Mouse (Mus musculus) MEL (cell line): Measurements from ENCODE around the gene Card10. TPM values are rescaled to one million over a fixed set of nuclear protein-coding genes. Genes with fewer than 3 reads are reported as not detected.
A peak's percentile ranks its signal among the peaks of the same experiment; 100 is the strongest.

Source experiments
- DNase-seq: peaks from one replicate; pipeline ENCODE4 v3.0.0; 2011; ENCODE audit warnings: low read depth, low spot score
- H3K27ac ChIP-seq: 2 replicates; pipeline ENCODE4 v1.5.1; 2012; ENCODE audit warnings: low read depth, mild to moderate bottlenecking, control low read depth, low read length, moderate library complexity; ENCODE audit not compliant: control insufficient read depth
- H3K27me3 ChIP-seq, 2 experiments: fragments of 150-350 bp in 1 of 2; sonication (generic) in 1 of 2; 2 replicates each; pipeline ENCODE4 v1.6.1; 2012; ENCODE audit warnings: low read length in 2 of 2, mild to moderate bottlenecking in 2 of 2, improper control_type of control experiment in 1 of 2, moderate library complexity in 1 of 2; ENCODE audit not compliant: insufficient read depth in 2 of 2, control insufficient read depth in 1 of 2
- H3K36me3 ChIP-seq, 2 experiments: 2 replicates each; pipeline ENCODE4 v1.6.1; 2012 to 2014; ENCODE audit warnings: low read length in 2 of 2, improper control_type of control experiment in 1 of 2, inconsistent platforms in 1 of 2, mild to moderate bottlenecking in 1 of 2; ENCODE audit not compliant: insufficient read depth in 2 of 2, control insufficient read depth in 1 of 2
- H3K4me1 ChIP-seq, 2 experiments: fragments of 150-350 bp in 1 of 2; sonication (generic) in 1 of 2; 2 replicates each; pipeline ENCODE4 v1.6.1; 2012; ENCODE audit warnings: low read length in 2 of 2, improper control_type of control experiment in 1 of 2, mild to moderate bottlenecking in 1 of 2; ENCODE audit not compliant: insufficient read depth in 2 of 2, control insufficient read depth in 1 of 2
- H3K4me3 ChIP-seq, 2 experiments: fragments of 150-350 bp in 1 of 2; sonication (generic) in 1 of 2; 2 replicates each; pipeline ENCODE4 v1.5.1; 2012; ENCODE audit warnings: low read depth in 2 of 2, low read length in 2 of 2, mild to moderate bottlenecking in 2 of 2, moderate library complexity in 2 of 2, control low read depth in 1 of 2, improper control_type of control experiment in 1 of 2; ENCODE audit not compliant: control insufficient read depth in 1 of 2, insufficient read depth in 1 of 2
- H3K79me2 ChIP-seq: 2 replicates; pipeline ENCODE4 v1.6.1; 2012; ENCODE audit warnings: mild to moderate bottlenecking, low read length, moderate library complexity; ENCODE audit not compliant: control insufficient read depth, poor library complexity, insufficient read depth
- H3K9ac ChIP-seq: 2 replicates; pipeline ENCODE4 v1.6.1; 2012; ENCODE audit warnings: low read depth, mild to moderate bottlenecking, control low read depth, low read length, moderate library complexity; ENCODE audit not compliant: control insufficient read depth, poor library complexity, severe bottlenecking
- H3K9me3 ChIP-seq: fragments of 150-350 bp; sonication (generic); replicated peaks from 2 replicates; pipeline ENCODE4 v1.6.1; 2012; ENCODE audit warnings: mild to moderate bottlenecking, low read length, improper control_type of control experiment, moderate library complexity; ENCODE audit not compliant: insufficient read depth
- BHLHE40 ChIP-seq: IDR thresholded peaks from 2 replicates; pipeline ENCODE4 v1.6.1; 2012; ENCODE audit warnings: low read depth, mild to moderate bottlenecking, inconsistent platforms, low read length, improper control_type of control experiment, borderline replicate concordance
- CTCF ChIP-seq, 3 experiments: IDR thresholded peaks in 2 of 3; conservative IDR thresholded peaks in 1 of 3; 2 replicates each; pipeline ENCODE4 v1.5.1; 2011 to 2012; ENCODE audit warnings: low read length in 3 of 3, low read depth in 2 of 3, mild to moderate bottlenecking in 2 of 3, improper control_type of control experiment in 1 of 3, inconsistent platforms in 1 of 3, mixed read lengths in 1 of 3, moderate library complexity in 1 of 3; ENCODE audit not compliant: control insufficient read depth in 1 of 3, insufficient read depth in 1 of 3, poor library complexity in 1 of 3, severe bottlenecking in 1 of 3
- ELF1 ChIP-seq: IDR thresholded peaks from 2 replicates; pipeline ENCODE4 v1.6.1; 2014; ENCODE audit warnings: low read depth, mild to moderate bottlenecking, inconsistent platforms, low read length, improper control_type of control experiment, moderate library complexity
- EP300 ChIP-seq, 2 experiments: IDR thresholded peaks; 2 replicates each; pipeline ENCODE4 v1.6.1; 2011; ENCODE audit warnings: improper control_type of control experiment in 2 of 2, low read length in 2 of 2, low read depth in 1 of 2, mild to moderate bottlenecking in 1 of 2
- ETS1 ChIP-seq: IDR thresholded peaks from 2 replicates; pipeline ENCODE4 v1.6.1; 2012; ENCODE audit warnings: low read depth, mild to moderate bottlenecking, inconsistent platforms, low read length, improper control_type of control experiment, moderate library complexity
- GABPA ChIP-seq: IDR thresholded peaks from 2 replicates; pipeline ENCODE4 v1.6.1; 2012; ENCODE audit warnings: low read depth, mild to moderate bottlenecking, inconsistent platforms, low read length, improper control_type of control experiment, moderate library complexity
- GATA1 ChIP-seq: IDR thresholded peaks from 2 replicates; pipeline ENCODE4 v1.6.1; 2011; ENCODE audit warnings: low read depth, low read length, improper control_type of control experiment
- HCFC1 ChIP-seq: IDR thresholded peaks from 2 replicates; pipeline ENCODE4 v1.6.1; 2012; ENCODE audit warnings: low read depth, mild to moderate bottlenecking, inconsistent platforms, low read length, improper control_type of control experiment, moderate library complexity
- JUND ChIP-seq: IDR thresholded peaks from 2 replicates; pipeline ENCODE4 v1.6.1; 2011; ENCODE audit warnings: low read depth, mild to moderate bottlenecking, improper control_type of control experiment, low read length
- MEF2A ChIP-seq: IDR thresholded peaks from 2 replicates; pipeline ENCODE4 v1.6.1; 2014; ENCODE audit warnings: low read depth, mild to moderate bottlenecking, inconsistent platforms, low read length, improper control_type of control experiment; ENCODE audit not compliant: poor library complexity, insufficient replicate concordance, severe bottlenecking; ENCODE audit errors: extremely low read depth
- MYB ChIP-seq: IDR thresholded peaks from 2 replicates; pipeline ENCODE4 v1.6.1; 2011; ENCODE audit warnings: mild to moderate bottlenecking, low read depth, low read length, improper control_type of control experiment
- POLR2A ChIP-seq, 2 experiments: IDR thresholded peaks; 2 replicates each; pipeline ENCODE4 v1.6.1; 2011 to 2012; ENCODE audit warnings: low read length in 2 of 2, mild to moderate bottlenecking in 2 of 2, control low read depth in 1 of 2, improper control_type of control experiment in 1 of 2, low read depth in 1 of 2, moderate library complexity in 1 of 2; ENCODE audit not compliant: control insufficient read depth in 1 of 2, insufficient read depth in 1 of 2, poor library complexity in 1 of 2
- POLR2AphosphoS2 ChIP-seq: IDR thresholded peaks from 2 replicates; pipeline ENCODE4 v1.6.1; 2011; ENCODE audit warnings: low read length, improper control_type of control experiment
- POLR2AphosphoS5 ChIP-seq: IDR thresholded peaks from 2 replicates; pipeline ENCODE4 v1.6.1; 2012; ENCODE audit warnings: low read depth, borderline replicate concordance, mild to moderate bottlenecking, inconsistent platforms, low read length, moderate library complexity, mixed read lengths
- RCOR1 ChIP-seq: IDR thresholded peaks from 2 replicates; pipeline ENCODE4 v1.6.1; 2012; ENCODE audit warnings: low read depth, mild to moderate bottlenecking, inconsistent platforms, low read length, improper control_type of control experiment
- SIN3A ChIP-seq: IDR thresholded peaks from 2 replicates; pipeline ENCODE4 v1.6.1; 2012; ENCODE audit warnings: low read length, improper control_type of control experiment, inconsistent platforms
- TAL1 ChIP-seq: IDR thresholded peaks from 2 replicates; pipeline ENCODE4 v1.6.1; 2012; ENCODE audit warnings: mild to moderate bottlenecking, inconsistent platforms, low read length, moderate library complexity, mixed read lengths
- TCF12 ChIP-seq: IDR thresholded peaks from 2 replicates; pipeline ENCODE4 v1.6.1; 2014; ENCODE audit warnings: low read depth, mild to moderate bottlenecking, inconsistent platforms, low read length, improper control_type of control experiment, moderate library complexity
- USF2 ChIP-seq, 2 experiments: IDR thresholded peaks; 2 replicates each; pipeline ENCODE4 v1.6.1; 2011 to 2012; ENCODE audit warnings: improper control_type of control experiment in 2 of 2, low read length in 2 of 2, borderline replicate concordance in 1 of 2, inconsistent platforms in 1 of 2, low read depth in 1 of 2, mild to moderate bottlenecking in 1 of 2; ENCODE audit not compliant: insufficient read depth in 1 of 2
- ZC3H11A ChIP-seq: IDR thresholded peaks from 2 replicates; pipeline ENCODE4 v1.6.1; 2012; ENCODE audit warnings: low read depth, mild to moderate bottlenecking, inconsistent platforms, low read length, improper control_type of control experiment
- ZKSCAN1 ChIP-seq: IDR thresholded peaks from 2 replicates; pipeline ENCODE4 v1.6.1; 2012; ENCODE audit warnings: low read depth, mild to moderate bottlenecking, inconsistent platforms, low read length, improper control_type of control experiment, moderate library complexity
- ZNF384 ChIP-seq: IDR thresholded peaks from 2 replicates; pipeline ENCODE4 v1.6.1; 2012; ENCODE audit warnings: low read depth, mild to moderate bottlenecking, inconsistent platforms, low read length, improper control_type of control experiment
- polyA plus RNA-seq, 2 experiments: library from polyadenylated mRNA; stranded (reverse) in 1 of 2; unstranded in 1 of 2; fragments of >175 nt in 1 of 2; fragments of >200 nt in 1 of 2; gene quantifications; 2 replicates each; pipeline versions ENCODE4 v1.2.1 to v1.2.4; 2012; ENCODE audit warnings: low replicate concordance in 2 of 2, low read depth in 1 of 2; ENCODE audit not compliant: insufficient read length in 2 of 2, insufficient read depth in 1 of 2, missing spikeins in 1 of 2
- total RNA-seq: library from RNA; depleted of rRNA; stranded (reverse); fragments of 300-350 nt; gene quantifications from 2 replicates; pipeline ENCODE4 v1.2.3, GENCODE M21; 2012

The Card10 gene
- total and polyA plus RNA-seq, 3 experiments: not detected

GRCm38 (mm10) chr15:78844791-78845190, 41.9 kb upstream of the Card10 start:
- H3K9ac ChIP-seq: no peak overlapping the region
- peaks cover 0 to 4% of the 10 kb centered on the region in 2 experiments; a peak in 1 of 4 replicates for H3K36me3 ChIP-seq
- H3K27ac ChIP-seq: no peak overlapping the region
- peaks cover 0 to 17% of the 10 kb centered on the region in 2 experiments; a peak in 1 of 4 replicates for H3K4me1 ChIP-seq
- no peak for DNase-seq
- no peaks in the 10 kb centered on the region for H3K79me2 ChIP-seq
- TF ChIP-seq TCF12: no peak
- TF ChIP-seq, all 39 proteins: peak for 0
- Histone ChIP-seq H3K4me3 (no peak overlapping the region), H3K27me3 (peaks cover 10 to 12% of the 10 kb centered on the region in 2 experiments), H3K9me3 (no peaks in the 10 kb centered on the region)

GRCm38 (mm10) chr15:78843581-78844469, 41.0 kb upstream of the Card10 start:
- peaks cover 0 to 17% of the 10 kb centered on the region in 2 experiments; a peak in 1 of 4 replicates for H3K4me1 ChIP-seq
- H3K9me3 ChIP-seq: no peaks in the 10 kb centered on the region
- H3K27me3 ChIP-seq: peaks cover 10 to 12% of the 10 kb centered on the region in 2 experiments
- H3K36me3 ChIP-seq: peaks cover 0 to 4% of the 10 kb centered on the region in 2 experiments; a peak in 1 of 4 replicates
- H3K4me3 ChIP-seq: no peak overlapping the region
- H3K27ac ChIP-seq: no peak overlapping the region
- TF ChIP-seq ZC3H11A (no peak), TAL1 (peak; percentile 55), ETS1 (peak; percentile 38; the same call in 1 of the 2 replicates), BHLHE40 (no peak), JUND (no peak), POLR2AphosphoS5 (no peak), POLR2AphosphoS2 (no peak), GATA1 (0 out of 2 replicates have a peak, but pooled peaks have one; percentile 49), MEF2A (no peak), EP300 (IDR thresholded peaks at IDR 0.05; ENCODE audit: low read depth in 1 of 2, low read length in 2 of 2) (peak in 1 of 2 experiments; percentile 71; a peak in 3 of 4 replicates), HCFC1 (no peak), CTCF (IDR thresholded peaks at IDR 0.05 in 2 of 3, conservative IDR thresholded peaks at IDR 0.05 in 1 of 3; ENCODE audit: control insufficient read depth in 1 of 3, insufficient read depth in 1 of 3, low read depth in 2 of 3, low read length in 3 of 3, poor library complexity in 1 of 3, severe bottlenecking in 1 of 3) (peak in 2 of 3 experiments; percentile 29 to 47; a peak in 4 of 6 replicates), POLR2A (IDR thresholded peaks at IDR 0.05; ENCODE audit: control insufficient read depth in 1 of 2, insufficient read depth in 1 of 2, low read depth in 1 of 2, low read length in 2 of 2, poor library complexity in 1 of 2) (no peak), ELF1 (no peak), TCF12 (peak; percentile 81), RCOR1 (peak; percentile 35; the same call in 1 of the 2 replicates), ZNF384 (no peak), MYB (no peak), GABPA (no peak), SIN3A (no peak), USF2 (IDR thresholded peaks at IDR 0.05; ENCODE audit: borderline replicate concordance in 1 of 2, insufficient read depth in 1 of 2, low read depth in 1 of 2, low read length in 2 of 2) (no peak), ZKSCAN1 (no peak)
- DNase-seq: peak; percentile 64
- H3K79me2 ChIP-seq: no peaks in the 10 kb centered on the region
- H3K9ac ChIP-seq: no peak overlapping the region
